Mouse (Mus musculus) megakaryocyte, embryonic 14.5 days (primary cell): ENCODE data around the gene Crtc3.

ENCODE experiments used
- FLI1 ChIP-seq: IDR thresholded peaks from 2 replicates; pipeline ENCODE4 v1.6.1; 2012; ENCODE audit warnings: low read length, inconsistent platforms, mixed read lengths
- GATA1 ChIP-seq: IDR thresholded peaks from 3 replicates; pipeline ENCODE4 v1.6.1; 2012; ENCODE audit warnings: mixed read lengths, low read length, inconsistent platforms, borderline replicate concordance

- no peak for TF ChIP-seq GATA1
- TF ChIP-seq FLI1 = no peak
Observed at GRCm38 (mm10) chr7:80631405-80631804, 57.3 kb downstream of the Crtc3 start.
